Mouse (Mus musculus) heart, adult 9 months (tissue): ENCODE data around the gene Tead1.

Experiments used
- DNase-seq, 2 experiments: peaks; one replicate each; pipeline ENCODE4 v3.0.0; 2022; ENCODE audit warnings: low spot score in 2 of 2

Tead1 gene

DNA sequence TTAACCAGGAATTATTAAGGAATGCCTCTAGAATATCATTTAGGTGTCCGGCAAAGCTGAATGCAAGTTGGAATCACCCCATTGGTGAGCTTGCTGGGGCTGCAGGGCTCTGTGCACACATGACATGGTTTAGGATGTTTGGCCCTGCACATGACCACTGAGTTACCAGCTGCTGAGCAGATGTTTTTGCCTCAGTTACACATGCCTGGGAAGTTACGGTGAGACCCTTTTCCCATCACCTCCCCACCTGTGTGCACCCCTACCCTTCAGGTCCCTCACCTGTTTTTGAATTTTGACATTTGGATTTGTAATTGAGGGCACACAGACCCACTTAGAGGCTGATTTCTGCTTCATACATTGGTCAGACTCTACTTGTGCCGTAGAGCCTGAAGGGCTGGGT, 6.9 kb downstream of the Tead1 start:
- DNase-seq, result no peak

DNA sequence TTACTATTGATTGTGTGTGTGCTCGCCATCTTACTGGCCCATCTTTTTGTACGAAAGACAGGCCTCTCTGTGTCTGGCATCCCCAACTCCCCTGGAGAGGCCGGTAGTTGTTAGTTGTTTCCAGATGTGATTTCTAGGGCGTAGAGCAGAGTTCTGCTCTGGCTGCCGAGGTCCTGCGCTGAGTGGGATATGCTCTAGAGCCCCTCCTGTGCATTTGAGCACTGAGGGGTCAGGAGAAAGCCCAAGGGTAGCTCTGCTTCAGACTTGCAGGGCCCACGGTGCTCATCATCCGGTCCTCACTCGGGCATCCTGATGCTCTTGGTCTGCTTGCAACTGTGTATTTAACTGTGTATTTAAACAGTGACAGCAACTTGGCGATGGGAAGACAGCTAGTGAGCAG, 7.5 kb downstream of the Tead1 start:
- DNase-seq, result no peak

- no peak for DNase-seq
Observed at GRCm38 (mm10) chr7:112688425-112689001, 9.4 kb downstream of the Tead1 start.

GRCm38 (mm10) chr7:112690836-112691781, 12.0 kb downstream of the Tead1 start:
- DNase-seq, result no peak

GRCm38 (mm10) chr7:112693566-112693965, 14.4 kb downstream of the Tead1 start:
- no peak for DNase-seq

GRCm38 (mm10) chr7:112696777-112697161, 17.7 kb downstream of the Tead1 start:
- no peak for DNase-seq

GRCm38 (mm10) chr7:112697162-112697841, 18.2 kb downstream of the Tead1 start:
- DNase-seq, result peak; percentile 79 to 86

DNA sequence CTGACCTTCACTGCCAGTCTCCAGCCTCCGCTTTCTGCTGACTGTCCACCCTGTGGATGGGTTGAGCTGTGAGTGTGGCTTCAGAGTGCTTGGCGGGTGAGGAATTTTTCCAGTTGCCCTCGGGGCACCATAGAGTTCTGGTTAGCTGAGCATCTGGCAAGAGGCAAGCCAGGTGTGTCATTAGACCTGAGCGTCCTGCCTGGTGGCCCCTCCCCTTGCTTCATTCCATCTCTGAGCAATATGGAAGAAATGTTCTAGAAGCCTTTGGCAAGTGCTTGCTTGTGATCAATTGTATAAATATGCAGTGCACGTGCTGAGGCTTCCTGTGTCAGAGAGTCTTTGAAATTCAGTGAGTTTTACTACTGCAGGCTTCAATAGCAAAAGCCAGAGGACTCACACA, 21.0 kb downstream of the Tead1 start:
- DNase-seq, result no peak

GRCm38 (mm10) chr7:112703341-112703740, 24.2 kb downstream of the Tead1 start:
- no peak for DNase-seq

GRCm38 (mm10) chr7:112705870-112706269, 26.8 kb downstream of the Tead1 start:
- no peak for DNase-seq

- no peak for DNase-seq
Observed at GRCm38 (mm10) chr7:112706756-112707155, 27.6 kb downstream of the Tead1 start.

- peak; percentile 35 to 37 for DNase-seq
Observed at GRCm38 (mm10) chr7:112710409-112711107, 31.4 kb downstream of the Tead1 start.

GRCm38 (mm10) chr7:112711977-112712376, 32.9 kb downstream of the Tead1 start:
- no peak for DNase-seq

- DNase-seq, result no peak
Observed at GRCm38 (mm10) chr7:112713509-112713908, 34.4 kb downstream of the Tead1 start.

DNA sequence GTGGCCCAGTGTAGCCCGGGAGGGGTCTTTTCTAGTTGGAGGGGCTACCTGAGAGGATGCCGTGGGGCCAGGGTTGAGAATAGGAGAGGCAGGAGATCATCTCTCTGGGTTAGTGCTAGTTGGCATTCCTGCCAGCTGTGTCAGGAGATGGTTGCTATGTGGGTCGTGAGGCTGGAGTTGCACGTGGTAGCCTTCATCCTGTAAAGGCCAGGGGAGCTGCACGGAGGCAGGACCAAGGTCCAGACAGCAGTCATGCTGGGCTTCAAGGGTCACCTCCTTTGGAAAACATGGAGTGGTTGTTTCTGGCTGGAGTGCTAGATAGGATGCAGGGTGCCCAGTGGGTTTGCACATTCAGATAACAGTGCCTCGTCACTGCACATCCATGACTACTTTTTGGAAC, 35.7 kb downstream of the Tead1 start:
- no peak for DNase-seq

GRCm38 (mm10) chr7:112716701-112717100, 37.6 kb downstream of the Tead1 start:
- DNase-seq, result no peak

GRCm38 (mm10) chr7:112717676-112718075, 38.6 kb downstream of the Tead1 start:
- DNase-seq, result peak; percentile 39 to 40

GRCm38 (mm10) chr7:112719394-112720142, 40.5 kb downstream of the Tead1 start:
- no peak for DNase-seq

DNA sequence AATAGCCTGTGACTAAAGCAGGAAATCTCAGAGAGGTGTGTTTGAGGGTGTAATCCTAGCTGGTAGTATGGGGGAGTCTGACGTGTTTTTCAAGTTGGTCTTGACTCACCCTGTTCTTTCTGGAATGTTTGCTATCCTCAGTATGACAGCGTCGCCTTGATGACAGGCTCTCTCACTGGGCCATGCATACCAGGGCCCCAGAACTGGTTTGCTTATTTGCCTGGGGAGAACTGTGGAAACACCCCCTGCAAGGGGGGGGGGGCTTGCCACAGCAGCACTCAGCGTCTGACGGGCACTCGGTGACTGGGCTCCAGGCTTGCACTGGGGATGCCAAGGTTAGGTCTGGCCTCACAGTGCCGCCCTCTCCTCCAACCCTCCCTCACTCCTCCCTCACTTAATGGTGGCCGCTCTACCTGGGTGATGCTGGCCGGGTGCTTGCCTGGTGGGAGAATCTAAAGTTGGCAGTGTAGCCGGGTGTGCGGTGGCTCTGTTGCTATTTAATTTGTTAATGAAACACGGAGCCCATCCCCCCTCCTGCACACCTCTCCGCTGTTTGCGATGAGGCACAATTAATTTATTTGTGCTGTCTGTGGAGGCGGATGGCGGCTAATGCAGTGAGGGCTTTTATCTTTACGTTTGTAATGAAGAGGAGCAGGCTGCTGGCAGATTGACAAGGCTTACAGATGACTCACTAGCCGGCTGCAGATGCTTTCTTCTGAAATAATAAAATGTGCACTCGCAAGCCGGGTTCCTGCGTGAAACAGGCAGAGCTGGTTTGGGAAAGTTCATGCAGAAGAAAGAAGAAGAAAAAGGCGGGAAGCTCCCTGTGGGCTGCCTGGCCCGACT, 41.2 kb downstream of the Tead1 start:
- DNase-seq, result peak in 1 of 2 experiments; percentile 39

- DNase-seq, result no peak
Observed at GRCm38 (mm10) chr7:112720989-112721337, 41.8 kb downstream of the Tead1 start.
